Mouse (Mus musculus): ENCODE measurements around the gene Ccdc88a.

Gene Ccdc88a

GRCm38 (mm10) chr11:29549425-29549778 lies 175.9 kb downstream of the Ccdc88a start:
- DNase-seq, result no peak

All from liver (tissue).